Mouse (Mus musculus) left cerebral cortex, postnatal 10 days (tissue): ENCODE measurements around the gene Rmi2. TPM values are rescaled to one million over a fixed set of nuclear protein-coding genes. Genes with fewer than 3 reads are reported as not detected.
"Not testable (repeated sequence)": the region's sequence is repeated elsewhere in the genome, so short reads cannot be mapped to it uniquely, and the experiment has no call there.

Experiments
- DNase-seq, 2 experiments: peaks; one replicate each; pipeline ENCODE4 v3.0.0; 2021 to 2022; ENCODE audit warnings: low spot score in 2 of 2, mixed read lengths in 1 of 2; ENCODE audit errors: extremely low spot score in 1 of 2
- intact Hi-C: fragments of 180-260 bp; cut with DNase I; formaldehyde crosslinking; loops from one replicate; pipeline ENCODE4 v1.15.1; 2025
- total RNA-seq, 2 experiments: library from RNA; stranded (reverse); gene quantifications; 2 replicates each; pipeline ENCODE4 v1.2.3; 2021

Rmi2 gene
- total RNA-seq, 2 experiments from 2014 or later = 0.19 to 0.51 TPM

- intact Hi-C loops = no loop called here
- no peak for DNase-seq
These were observed 16.0 kb downstream of the Rmi2 start for GRCm38 (mm10) chr16:10850905-10851304.

- intact Hi-C loops = not testable (repeated sequence)
These were observed 17.4 kb downstream of the Rmi2 start for GRCm38 (mm10) chr16:10852216-10852615.

GRCm38 (mm10) chr16:10859726-10860245 is 24.9 kb downstream of the Rmi2 start:
- DNase-seq = no peak
- intact Hi-C loops = no loop called here

More at GRCm38 (mm10) chr16:10852216-10852615, 17.4 kb downstream of the Rmi2 start:
- DNase-seq = not testable (repeated sequence)

GRCm38 (mm10) chr16:10861408-10861807 is 26.5 kb downstream of the Rmi2 start:
- no peak for DNase-seq
- intact Hi-C loops = no loop called here

- intact Hi-C loops = loop anchor here (5.0 kb wide), 1 partner anchor 293 kb away; no protein-coding TSS in a partner anchor
- no peak for DNase-seq
These were observed 30.2 kb downstream of the Rmi2 start for GRCm38 (mm10) chr16:10864833-10865591.

GRCm38 (mm10) chr16:10865592-10865987 is 30.7 kb downstream of the Rmi2 start:
- DNase-seq = no peak
- intact Hi-C loops = loop anchor here (5.0 kb wide), 1 partner anchor 293 kb away; no protein-coding TSS in a partner anchor

GRCm38 (mm10) chr16:10866841-10867240 is 32.0 kb downstream of the Rmi2 start:
- DNase-seq = no peak
- intact Hi-C loops = loop anchor here (5.0 kb wide), 1 partner anchor 295 kb away; no protein-coding TSS in a partner anchor

- intact Hi-C loops = loop anchor here (5.0 kb wide), 1 partner anchor 295 kb away; no protein-coding TSS in a partner anchor
- no peak for DNase-seq
These were observed 32.6 kb downstream of the Rmi2 start for GRCm38 (mm10) chr16:10867501-10867900.

- DNase-seq = peak in 1 of 2 experiments; percentile 61
- intact Hi-C loops = loop anchor here (5.0 kb wide), 1 partner anchor 296 kb away; no protein-coding TSS in a partner anchor
These were observed 33.1 kb downstream of the Rmi2 start for GRCm38 (mm10) chr16:10867904-10868440.

- intact Hi-C loops = loop anchor here (10.0 kb wide), 1 partner anchor 304 kb away; the partner anchor contains the start of gene Zc3h7a
- DNase-seq = no peak
These were observed 36.1 kb downstream of the Rmi2 start for GRCm38 (mm10) chr16:10870969-10871368.

- intact Hi-C loops = loop anchor here (2.0 to 10.0 kb wide), 2 partner anchors 162 to 302 kb away; partner anchors contain the start of gene Zc3h7a
- DNase-seq = no peak
These were observed 38.0 kb downstream of the Rmi2 start for GRCm38 (mm10) chr16:10872825-10873360.

GRCm38 (mm10) chr16:10873654-10874053 is 38.8 kb downstream of the Rmi2 start:
- intact Hi-C loops = loop anchor here (2.0 to 10.0 kb wide), 2 partner anchors 161 to 301 kb away; partner anchors contain the start of gene Zc3h7a
- peak; percentile 73 to 85 for DNase-seq

GRCm38 (mm10) chr16:10878227-10878626 is 43.4 kb downstream of the Rmi2 start:
- intact Hi-C loops = loop anchor here (5.0 to 10.0 kb wide), 2 partner anchors 229 to 297 kb away; partner anchors contain the start of gene Zc3h7a
- no peak for DNase-seq

GRCm38 (mm10) chr16:10879467-10879866 is 44.6 kb downstream of the Rmi2 start:
- peak in 1 of 2 experiments; percentile 28 for DNase-seq
- intact Hi-C loops = loop anchor here (5.0 to 10.0 kb wide), 2 partner anchors 228 to 295 kb away; partner anchors contain the start of gene Zc3h7a

- intact Hi-C loops = no loop called here
- DNase-seq = no peak
These were observed 46.5 kb downstream of the Rmi2 start for GRCm38 (mm10) chr16:10881231-10881962.

- intact Hi-C loops = no loop called here
- DNase-seq = no peak
These were observed 52.6 kb downstream of the Rmi2 start for GRCm38 (mm10) chr16:10887436-10887835.

GRCm38 (mm10) chr16:10890363-10890762 is 55.5 kb downstream of the Rmi2 start:
- no peak for DNase-seq
- intact Hi-C loops = no loop called here

- intact Hi-C loops = no loop called here
- no peak for DNase-seq
These were observed 58.3 kb downstream of the Rmi2 start for GRCm38 (mm10) chr16:10893161-10893560.
